Mouse (Mus musculus): Measurements from ENCODE around the gene Nckipsd.

Nckipsd gene

DNA sequence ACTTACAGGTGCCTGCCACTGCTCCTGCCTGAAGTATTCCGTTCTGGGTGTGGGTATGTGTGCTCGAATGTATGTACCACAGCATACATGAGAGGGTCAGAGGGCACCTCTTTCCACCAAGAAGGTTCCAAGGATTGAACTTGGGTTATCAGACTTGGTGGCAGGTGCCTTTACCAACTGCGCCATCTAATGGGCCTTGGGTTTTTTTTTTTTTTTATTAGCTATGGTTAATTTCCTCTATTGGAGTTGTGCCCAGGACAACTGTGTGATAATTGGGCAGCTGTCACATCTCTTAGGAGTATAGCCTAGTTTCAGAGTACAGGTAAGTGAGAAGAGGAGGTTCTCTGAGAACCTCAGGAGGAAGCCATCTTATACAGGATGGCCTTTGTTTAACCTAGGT lies 8.6 kb upstream of the Nckipsd start:
- DNase-seq (ENCODE audit: low spot score in 2 of 2): no peak

DNA sequence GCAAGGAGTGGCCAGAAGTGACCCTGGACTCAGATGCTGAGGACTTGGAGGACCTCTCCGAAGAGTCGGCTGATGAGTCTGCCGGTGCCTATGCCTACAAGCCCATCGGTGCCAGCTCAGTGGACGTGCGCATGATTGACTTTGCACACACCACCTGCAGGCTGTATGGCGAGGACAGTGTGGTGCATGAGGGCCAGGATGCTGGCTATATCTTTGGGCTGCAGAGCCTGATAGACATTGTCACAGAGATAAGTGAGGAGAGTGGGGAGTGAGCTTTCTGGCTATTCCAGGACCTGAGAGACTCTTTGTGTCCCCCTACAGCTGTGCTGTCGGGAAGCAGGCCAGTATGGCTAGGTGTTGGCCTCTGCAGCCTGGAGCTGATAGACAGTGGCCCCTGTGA lies 2.4 kb upstream of the Nckipsd start:
- DNase-seq (ENCODE audit: low spot score in 2 of 2): no peak

DNA sequence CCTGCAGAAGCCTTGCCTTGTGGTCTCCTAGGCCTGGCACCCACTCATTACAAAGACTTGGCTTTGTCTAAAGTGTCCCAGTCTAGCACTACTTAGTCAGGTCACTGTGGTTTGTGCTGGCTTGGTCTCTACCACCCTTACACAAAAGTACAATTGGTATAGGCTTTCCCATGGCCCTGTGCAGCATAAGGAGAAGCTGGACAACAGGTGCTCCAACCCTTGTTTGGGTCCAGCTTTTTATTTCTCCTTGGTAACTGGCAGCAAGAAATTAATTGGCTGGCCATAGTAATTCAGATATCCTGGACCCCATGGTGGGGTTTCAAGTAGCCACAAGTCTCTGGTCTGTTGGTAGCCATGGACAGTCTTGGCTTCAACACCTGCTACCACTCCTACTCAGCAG lies 1.8 kb upstream of the Nckipsd start:
- no peak for DNase-seq (ENCODE audit: low spot score in 2 of 2)

DNA sequence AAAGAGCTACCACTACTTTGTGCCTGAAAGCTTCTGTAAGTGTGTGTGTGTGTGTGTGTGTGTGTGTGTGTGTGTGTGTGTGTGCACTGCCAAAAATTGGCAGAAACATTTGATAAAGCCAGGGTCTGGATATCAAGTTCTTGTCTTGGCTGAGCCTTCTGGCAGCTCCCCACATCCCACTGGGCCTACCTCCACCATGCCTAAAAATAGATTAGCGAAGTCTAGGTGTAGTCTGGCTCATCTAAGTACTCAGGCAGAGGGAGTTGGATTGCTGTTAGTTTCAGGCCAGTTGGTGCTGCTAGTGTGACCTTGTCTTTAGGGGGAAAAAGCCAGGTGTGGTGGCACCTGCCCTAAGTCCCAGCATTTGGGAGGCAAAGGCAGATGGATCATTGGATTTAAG lies 1.3 kb upstream of the Nckipsd start:
- no peak for DNase-seq (ENCODE audit: low spot score in 2 of 2)

DNA sequence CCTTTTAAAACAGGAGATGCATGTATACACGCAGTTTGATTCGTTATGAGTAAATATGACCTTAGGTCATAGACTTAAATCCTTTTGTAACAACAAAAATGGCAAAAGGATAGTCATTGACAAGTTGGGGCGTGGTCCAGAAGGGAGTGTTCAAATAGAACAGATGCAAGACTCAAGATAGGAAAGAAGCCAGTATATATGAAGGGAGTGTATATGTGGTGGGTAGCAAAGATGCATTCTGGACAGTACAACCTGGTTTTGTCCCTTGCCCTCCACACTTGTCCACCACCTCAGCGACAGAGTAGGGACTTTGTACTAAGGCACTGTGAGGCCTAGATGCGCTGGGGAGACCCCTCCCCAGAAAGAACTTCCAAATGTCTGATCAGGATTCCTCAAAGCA lies 494 bp upstream of the Nckipsd start:
- no peak for DNase-seq (ENCODE audit: low spot score in 2 of 2)

DNA sequence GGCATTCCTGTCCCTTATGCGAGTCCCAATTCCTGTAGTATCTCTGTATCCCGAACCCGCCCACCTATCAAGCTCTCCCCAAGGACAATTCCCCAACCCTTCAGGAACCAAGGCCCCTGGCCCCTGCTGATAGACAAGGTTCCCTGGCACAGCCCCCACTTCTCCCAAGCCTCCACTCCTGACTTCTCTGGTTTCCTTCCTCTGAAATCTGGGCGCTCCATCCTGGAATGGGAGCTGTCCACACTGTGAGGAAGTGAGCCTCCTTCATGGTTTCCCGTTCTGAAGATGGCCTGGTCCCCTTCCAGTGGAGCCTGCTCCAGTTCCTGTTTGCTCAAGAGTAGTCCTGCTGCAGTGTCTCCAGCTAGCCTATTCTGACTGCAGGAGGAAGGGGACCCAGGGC lies 1.0 kb downstream of the Nckipsd start:
- DNase-seq (ENCODE audit: low spot score in 2 of 2): no peak

DNA sequence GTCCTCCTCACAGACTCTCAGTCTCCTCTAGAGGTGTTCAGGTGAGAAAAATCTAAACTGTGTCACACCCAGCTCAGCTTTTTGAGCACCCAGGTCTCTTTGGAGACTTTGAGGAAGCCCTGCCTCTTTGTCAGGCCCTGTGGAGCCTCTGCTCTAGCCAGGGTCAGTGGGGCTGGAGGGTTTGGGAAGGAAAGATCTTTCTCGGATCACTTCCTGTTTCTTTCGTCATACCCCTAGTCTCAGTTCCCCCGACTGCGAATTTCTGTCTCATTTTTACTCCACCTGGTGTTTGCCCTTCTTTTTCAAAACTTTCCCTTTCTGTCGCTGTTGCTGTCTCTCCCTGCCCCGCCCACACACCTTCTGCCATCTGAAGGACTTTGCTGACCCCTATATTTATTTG lies 1.6 kb downstream of the Nckipsd start:
- DNase-seq (ENCODE audit: low spot score in 2 of 2): no peak

DNA sequence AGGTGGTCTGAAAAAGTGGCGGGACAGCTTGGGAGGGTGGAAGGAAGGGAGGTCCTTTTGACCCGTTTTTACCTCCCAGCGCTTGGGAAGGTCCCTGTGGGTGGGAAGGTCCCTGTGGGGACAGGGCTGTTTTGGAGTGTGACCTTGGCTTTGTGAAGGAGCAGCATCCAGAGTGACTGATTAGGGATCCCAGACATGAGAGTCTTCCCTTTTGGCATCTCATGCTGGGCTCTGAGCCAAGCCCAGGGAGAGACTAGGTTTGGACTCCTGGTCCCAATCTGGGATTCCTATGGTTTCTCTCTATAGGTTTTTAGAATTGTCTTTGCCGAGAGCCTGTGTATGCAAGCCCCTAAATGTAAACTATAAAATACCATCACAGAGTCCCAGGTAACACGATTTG lies 2.3 kb downstream of the Nckipsd start:
- no peak for DNase-seq (ENCODE audit: low spot score in 2 of 2)

DNA sequence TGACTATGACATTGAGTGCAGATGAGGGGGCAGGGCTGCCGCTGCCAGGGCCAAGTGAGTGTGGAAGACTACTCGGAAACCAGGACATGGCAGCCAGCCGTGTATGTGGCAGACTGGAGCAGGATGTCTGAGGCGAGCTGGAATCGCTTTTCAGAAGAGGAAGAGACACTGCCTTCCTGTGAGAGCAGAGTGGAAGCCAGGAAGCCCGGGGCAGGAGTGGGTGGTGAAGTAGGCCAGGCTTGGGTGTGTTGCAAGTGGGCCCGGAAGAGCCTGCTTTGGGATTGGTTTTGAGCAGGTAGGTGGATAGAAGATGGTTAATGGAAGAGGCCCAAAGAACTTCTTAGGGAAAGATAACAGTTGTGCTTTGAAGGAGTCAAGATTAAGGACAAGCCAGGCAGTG lies 7.4 kb downstream of the Nckipsd start:
- no peak for DNase-seq (ENCODE audit: low spot score in 2 of 2)

DNA sequence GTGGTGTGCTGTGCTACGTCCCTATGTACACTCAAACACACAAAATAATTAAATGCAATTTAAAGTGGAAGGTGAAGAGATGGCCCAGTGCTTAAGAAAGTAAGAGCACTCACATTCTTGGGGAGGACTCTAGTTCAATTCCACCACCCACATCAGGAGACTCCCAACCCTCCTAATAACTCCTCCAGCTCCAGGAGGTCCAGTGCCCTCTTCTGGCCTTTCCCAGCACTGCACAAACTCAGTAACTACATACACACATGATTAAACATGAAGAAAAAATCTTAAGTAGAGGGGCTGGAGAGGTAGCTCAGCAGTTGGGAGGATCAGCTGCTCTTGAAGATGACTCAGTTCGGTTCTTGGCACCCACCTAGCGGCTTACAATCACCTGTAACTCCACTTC lies 11.3 kb downstream of the Nckipsd start:
- DNase-seq (ENCODE audit: low spot score in 2 of 2): no peak

DNA sequence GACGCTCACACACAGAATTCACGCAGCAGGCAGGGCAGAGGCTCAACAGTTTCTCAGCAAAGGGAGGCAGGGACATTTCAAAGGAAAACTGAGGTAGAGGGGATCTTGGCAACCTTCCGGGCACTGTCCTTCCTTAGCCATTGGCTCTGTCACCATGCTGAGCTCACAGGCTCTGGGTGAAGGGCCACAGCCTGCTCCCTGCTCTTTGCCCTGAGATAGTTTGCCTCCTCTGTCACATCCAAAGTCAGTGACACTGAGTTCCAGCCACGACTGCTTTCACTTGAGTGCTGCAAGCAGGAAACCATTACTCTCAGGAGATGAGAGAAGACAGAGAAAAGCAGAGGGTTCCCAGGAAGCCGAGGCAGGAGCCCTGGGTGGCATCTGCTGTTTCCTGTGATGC lies 11.9 kb downstream of the Nckipsd start:
- no peak for DNase-seq (ENCODE audit: low spot score in 2 of 2)

DNA sequence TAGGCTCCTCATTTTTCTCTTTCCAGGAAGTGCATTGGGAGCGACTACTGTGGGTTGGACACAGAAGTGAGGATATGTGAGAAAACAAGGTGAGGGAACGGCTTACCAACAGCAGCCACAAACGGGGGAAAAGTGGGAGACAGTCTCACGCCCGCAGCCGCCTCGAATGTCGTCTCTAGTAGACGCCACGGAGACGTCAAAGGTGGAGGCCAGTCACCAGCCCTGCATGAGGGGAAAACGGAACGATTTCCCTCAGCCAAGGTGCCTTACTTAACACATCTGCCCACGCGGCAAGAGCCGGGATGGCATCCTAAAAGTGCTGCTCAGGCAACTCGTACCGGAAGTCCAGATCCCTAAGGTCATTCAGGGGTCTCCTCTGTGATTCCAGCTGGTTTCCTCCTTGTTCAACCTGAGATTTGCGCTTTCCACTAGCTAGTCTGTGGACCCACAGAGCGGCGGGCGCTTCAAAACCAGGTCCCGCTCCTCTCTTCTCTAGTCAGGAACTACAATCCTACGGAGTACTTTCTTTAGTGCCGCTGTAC lies 16.0 kb downstream of the Nckipsd start:
- DNase-seq (ENCODE audit: low spot score in 2 of 2): no peak

DNA sequence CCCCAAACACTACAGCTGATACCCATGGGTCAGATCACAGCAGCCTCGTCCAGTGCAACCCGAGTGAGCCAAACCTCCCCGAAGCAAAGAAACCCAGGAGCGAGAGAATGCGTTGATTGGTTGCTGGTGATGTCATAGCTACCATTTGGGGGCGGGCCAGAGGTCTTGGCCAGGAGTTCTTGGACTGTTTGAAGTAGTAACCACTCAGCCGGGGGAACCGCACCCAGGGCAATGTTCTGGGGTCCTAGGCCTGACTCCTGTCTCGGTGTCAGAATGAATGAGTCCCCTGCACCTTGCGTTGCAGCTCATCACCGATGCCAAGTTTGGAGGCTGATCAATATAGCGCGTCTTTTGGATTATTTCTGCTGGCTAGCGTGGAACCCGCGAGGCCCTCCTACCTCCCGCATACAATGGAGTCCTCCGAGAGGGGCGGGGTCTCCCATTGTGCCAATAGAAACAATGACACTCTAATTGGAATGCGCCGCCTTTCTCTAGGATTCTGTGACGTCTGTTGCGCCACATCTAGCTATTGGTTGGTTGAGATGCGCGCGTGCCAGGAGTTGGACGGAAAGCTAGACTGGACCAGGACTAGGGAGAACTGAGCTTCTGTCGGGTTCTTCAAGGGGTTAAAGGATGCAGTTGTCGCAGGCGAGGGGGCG lies 16.7 kb downstream of the Nckipsd start:
- peak; percentile 86 to 93 for DNase-seq (ENCODE audit: low spot score in 2 of 2)

DNA sequence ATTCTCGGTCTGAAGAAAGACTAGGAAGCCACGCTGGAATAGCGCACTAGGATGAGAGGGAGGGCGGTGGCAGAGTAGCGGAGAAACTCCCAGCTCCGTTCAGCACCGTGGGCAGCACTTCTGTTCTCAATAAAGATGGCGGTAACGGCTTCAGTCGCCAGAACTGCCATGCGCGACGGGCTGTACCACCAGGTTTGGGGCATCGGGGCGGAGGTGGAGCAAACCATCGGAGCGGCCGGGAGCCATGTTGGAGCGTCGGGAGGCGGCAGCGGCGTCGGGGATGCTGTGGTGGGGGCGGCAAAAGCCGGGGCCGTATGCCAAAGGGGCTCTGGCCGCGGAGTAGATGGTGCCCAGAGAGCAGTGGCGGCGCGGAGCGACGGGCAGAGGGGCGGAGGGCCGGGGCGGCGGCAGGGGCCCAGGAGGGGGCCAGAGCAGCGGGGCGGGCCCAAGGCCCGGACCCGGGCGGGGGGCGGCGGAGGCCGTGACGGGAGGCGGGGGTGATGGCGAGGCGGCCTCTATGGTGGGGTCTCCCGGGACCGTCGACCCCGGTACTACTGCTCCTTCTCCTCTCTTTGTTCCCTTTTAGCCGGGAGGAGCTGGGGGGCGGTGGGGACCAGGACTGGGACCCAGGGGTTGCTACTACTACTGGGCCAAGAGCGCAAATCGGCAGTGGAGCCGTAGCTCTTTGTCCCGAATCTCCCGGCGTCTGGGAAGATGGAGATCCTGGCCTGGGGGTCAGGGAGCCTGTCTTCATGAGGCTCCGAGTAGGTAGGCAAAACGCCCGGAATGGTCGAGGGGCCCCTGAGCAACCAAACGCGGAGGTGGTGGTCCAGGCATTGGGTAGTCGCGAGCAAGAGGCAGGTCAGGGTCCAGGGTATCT lies 17.9 kb downstream of the Nckipsd start, which contains the start of gene Celsr3:
Celsr3 (plus strand) TSS at position 501 of the 880 bp plus-strand sequence.
- DNase-seq (ENCODE audit: low spot score in 2 of 2): peak; percentile 89

DNA sequence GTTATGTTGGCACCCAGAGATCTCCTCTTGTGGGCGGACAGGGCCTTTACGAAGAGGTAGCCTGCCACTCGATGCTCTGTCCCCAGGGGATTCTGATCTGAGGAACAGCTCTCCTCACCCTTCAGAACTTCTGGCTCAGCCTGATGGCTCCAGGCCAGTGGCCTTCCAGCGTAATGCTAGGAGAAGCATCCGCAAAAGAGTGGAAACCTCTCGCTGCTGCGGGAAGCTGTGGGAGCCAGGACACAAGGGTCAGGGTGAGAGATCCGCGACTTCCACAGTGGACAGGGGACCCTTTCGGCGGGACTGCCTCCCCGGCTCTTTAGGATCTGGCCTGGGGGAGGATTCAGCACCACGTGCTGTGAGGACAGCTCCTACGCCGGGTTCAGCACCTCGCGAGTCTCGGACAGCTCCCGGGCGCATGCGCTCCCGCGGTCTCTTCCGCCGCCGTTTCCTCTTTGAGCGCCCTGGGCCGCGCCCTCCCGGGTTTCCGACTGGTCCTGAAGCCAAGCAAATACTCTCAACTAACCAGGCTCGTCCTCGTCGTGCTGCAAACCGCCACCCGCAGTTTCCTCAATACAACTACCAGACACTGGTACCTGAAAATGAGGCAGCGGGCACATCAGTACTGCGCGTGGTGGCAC lies 18.7 kb downstream of the Nckipsd start:
- peak in 1 of 2 experiments; percentile 58 for DNase-seq (ENCODE audit: low spot score in 2 of 2)

DNA sequence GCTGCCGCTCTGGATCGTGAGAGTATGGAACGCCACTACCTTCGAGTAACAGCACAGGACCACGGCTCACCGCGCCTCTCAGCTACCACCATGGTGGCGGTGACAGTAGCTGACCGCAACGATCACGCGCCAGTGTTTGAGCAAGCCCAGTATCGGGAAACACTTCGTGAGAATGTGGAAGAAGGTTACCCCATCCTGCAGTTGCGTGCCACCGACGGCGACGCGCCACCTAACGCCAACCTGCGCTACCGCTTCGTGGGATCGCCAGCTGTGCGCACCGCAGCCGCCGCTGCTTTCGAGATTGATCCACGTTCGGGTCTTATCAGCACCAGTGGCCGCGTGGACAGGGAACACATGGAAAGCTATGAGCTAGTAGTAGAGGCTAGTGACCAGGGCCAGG lies 19.3 kb downstream of the Nckipsd start:
- no peak for DNase-seq (ENCODE audit: low spot score in 2 of 2)

DNA sequence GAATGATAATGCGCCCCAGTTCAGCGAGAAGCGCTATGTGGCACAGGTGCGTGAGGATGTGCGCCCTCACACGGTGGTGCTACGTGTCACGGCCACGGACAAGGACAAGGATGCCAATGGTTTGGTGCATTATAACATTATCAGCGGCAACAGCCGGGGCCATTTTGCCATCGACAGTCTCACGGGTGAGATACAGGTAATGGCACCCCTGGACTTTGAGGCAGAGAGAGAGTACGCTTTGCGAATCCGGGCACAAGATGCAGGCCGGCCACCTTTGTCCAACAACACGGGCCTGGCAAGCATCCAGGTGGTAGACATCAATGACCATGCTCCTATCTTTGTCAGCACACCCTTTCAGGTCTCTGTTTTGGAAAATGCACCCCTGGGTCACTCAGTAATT lies 19.7 kb downstream of the Nckipsd start:
- DNase-seq (ENCODE audit: low spot score in 2 of 2): no peak

DNA sequence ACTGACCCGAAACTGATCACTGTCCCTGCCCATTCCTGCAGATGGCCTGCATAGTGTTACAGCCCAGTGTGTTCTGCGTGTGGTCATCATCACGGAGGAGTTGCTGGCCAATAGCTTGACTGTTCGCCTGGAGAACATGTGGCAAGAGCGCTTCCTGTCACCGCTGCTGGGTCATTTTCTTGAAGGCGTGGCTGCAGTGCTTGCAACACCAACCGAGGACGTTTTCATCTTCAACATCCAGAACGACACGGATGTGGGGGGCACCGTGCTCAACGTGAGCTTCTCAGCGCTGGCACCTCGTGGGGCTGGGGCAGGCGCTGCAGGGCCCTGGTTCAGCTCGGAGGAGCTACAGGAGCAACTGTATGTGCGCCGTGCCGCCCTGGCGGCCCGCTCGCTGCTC lies 23.5 kb downstream of the Nckipsd start:
- no peak for DNase-seq (ENCODE audit: low spot score in 2 of 2)

DNA sequence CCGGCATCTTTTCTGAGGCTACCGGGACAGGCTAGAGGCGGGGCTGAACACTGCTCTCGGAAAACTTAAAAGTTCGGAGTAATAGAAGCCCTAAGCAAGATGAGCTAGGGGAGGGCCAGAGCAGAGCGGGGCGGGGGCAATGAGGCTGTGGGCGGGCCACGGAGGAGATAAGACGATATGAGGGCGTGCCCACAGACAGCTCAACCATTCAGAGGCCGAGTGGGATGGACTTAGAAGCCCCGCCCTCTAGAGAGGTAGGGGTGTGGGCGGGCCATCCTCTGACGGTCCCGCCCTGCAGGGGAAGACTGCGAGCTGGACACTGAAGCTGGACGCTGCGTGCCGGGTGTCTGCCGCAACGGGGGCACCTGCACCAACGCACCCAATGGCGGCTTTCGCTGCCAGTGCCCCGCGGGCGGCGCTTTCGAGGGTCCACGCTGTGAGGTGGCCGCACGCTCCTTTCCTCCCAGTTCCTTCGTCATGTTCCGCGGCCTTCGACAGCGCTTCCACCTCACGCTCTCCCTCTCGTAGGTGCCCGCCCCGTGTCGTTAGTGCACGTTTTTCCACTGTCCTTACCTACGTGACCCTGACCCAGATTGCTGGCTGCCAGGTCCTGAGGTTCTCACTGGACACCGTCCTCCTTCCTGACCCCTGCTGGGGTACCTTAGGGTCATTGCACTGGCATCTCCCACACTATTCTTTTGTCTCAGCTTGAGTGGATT lies 24.4 kb downstream of the Nckipsd start:
- DNase-seq (ENCODE audit: low spot score in 2 of 2): peak; percentile 56 to 78

DNA sequence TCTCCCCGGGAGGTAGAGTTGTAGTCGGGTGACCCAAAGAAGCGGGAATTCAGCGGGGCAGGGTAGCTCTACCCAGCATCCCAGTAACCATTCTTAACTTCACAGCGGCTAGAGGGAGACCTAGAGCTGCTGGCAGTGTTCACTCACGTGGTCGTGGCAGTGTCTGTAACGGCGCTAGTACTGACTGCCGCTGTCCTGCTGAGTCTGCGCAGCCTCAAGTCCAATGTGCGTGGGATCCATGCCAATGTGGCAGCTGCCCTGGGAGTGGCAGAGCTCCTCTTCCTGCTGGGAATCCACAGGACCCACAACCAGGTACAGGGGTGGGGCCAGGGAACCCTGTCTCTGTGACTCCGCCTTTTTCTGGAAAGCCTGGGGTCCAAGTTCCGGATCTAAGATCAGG lies 34.8 kb downstream of the Nckipsd start:
- peak; percentile 45 to 51 for DNase-seq (ENCODE audit: low spot score in 2 of 2)

DNA sequence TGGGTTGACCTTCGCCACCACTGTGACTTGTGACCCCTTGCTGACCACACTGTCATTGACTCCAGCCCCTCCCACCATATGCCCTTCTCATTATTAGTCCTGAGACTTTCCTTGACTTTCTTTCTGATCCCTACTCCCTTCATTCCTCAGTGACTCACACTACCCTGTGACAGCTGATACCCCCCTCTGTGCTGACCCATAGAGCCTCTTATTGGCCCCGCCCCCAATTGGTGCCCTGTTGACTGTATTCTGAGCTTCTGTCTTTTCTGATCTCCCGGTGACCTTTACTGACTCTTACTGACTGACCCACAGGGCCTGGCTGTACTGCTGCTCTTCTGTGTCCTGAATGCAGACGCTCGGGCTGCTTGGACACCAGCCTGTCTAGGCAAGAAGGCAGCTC lies 37.2 kb downstream of the Nckipsd start:
- DNase-seq (ENCODE audit: low spot score in 2 of 2): no peak

DNA sequence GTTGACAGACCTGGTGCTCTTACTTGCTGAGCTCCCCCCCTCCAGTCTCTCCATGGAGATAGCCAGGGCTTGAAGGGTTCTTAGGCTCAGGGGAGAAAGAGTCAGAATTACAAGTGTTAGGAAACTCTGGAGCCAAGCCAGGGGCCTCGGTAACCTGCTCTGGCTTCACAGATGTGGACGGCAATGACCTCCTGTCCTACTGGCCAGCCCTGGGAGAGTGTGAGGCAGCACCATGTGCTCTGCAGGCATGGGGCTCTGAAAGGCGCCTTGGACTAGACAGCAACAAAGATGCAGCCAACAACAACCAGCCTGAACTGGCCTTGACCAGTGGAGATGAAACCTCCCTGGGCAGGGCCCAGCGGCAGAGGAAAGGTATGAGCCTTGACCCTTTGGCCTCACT lies 39.2 kb downstream of the Nckipsd start:
- DNase-seq (ENCODE audit: low spot score in 2 of 2): no peak

All from right cerebral cortex, postnatal 36 days (tissue).